Mouse (Mus musculus): Measurements from ENCODE around the gene Lrwd1. TPM values are rescaled to one million over a fixed set of nuclear protein-coding genes. Genes with fewer than 3 reads are reported as not detected.

Lrwd1 gene
- polyA plus RNA-seq, 1 experiment from 2014 or later: 43.2 TPM

DNA sequence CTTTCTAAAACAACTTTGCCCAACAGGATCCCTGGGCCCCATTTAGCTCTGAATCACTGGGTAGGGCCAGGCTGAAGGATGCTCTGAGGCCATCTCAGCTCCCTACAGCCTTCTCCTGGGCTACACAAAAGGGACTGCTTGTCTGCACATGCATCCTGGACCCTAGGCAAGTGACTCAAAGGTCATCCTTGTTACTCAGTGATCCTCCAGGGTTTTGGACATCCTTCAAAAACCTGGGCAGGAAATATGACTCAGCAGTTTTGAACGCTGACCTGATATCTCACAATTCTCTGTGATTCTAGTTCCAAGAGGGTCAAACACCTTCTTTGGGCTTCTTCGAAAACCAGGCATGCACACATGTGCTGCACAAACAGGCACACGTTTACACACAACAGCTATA is 26.8 kb downstream of the Lrwd1 start:
- Histone ChIP-seq H3K36me3 (ENCODE audit: poor library complexity, severe bottlenecking) (no peaks in the 10 kb centered on the region), H3K27ac (no peak overlapping the region), H3K9ac (no peak overlapping the region), H3K4me2 (no peak overlapping the region), H3K4me1 (no peaks in the 10 kb centered on the region), H3K4me3 (no peak overlapping the region), H3K27me3 (no peaks in the 10 kb centered on the region), H3K9me3 (replicated peaks) (0 out of 2 replicates have a peak, but pooled peaks cover 3% of the 10 kb centered on the region)
- 90% methylated on average over 3 of the region's 3 CpGs for WGBS
- no peak for ATAC-seq

GRCm38 (mm10) chr5:136108486-136108885 is 27.4 kb downstream of the Lrwd1 start:
- Histone ChIP-seq H3K9ac (no peak overlapping the region), H3K27me3 (0 out of 2 replicates have a peak, but pooled peaks cover 3% of the 10 kb centered on the region), H3K4me3 (no peak overlapping the region), H3K36me3 (ENCODE audit: poor library complexity, severe bottlenecking) (no peaks in the 10 kb centered on the region), H3K27ac (no peak overlapping the region), H3K4me1 (no peaks in the 10 kb centered on the region), H3K9me3 (replicated peaks) (0 out of 2 replicates have a peak, but pooled peaks cover 3% of the 10 kb centered on the region), H3K4me2 (no peak overlapping the region)
- 63% methylated on average over 2 of the region's 2 CpGs for WGBS
- ATAC-seq: no peak

DNA sequence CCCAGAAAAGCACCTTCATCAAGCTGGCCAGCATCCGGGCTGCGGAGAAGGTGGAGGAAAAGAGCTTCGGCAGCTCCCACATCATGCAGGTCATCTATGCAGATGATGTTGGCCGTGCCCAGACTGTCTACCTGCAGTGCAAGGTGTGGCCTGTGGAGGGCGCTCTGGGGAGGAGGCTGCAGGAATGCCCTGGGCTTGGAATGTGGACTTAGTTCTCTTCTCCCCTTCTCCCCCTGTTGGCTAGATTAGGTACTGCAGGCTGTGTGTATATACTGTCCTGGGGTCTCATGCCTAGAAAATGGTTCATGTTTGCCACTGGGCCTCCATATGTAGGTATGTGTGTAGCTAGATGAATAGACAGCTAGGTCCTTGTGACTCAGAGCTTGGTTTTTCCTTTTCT is 31.4 kb downstream of the Lrwd1 start:
- no peak overlapping the region for H3K27ac ChIP-seq

GRCm38 (mm10) chr5:136102099-136102820 is 33.6 kb downstream of the Lrwd1 start:
- peaks cover 23% of the 10 kb centered on the region for H3K27me3 ChIP-seq
- H3K36me3 ChIP-seq (ENCODE audit: poor library complexity, severe bottlenecking): no peaks in the 10 kb centered on the region
- 6% methylated on average over 41 of the region's 41 CpGs for WGBS
- H3K9ac ChIP-seq: peak overlapping the region; percentile 68
- no peak overlapping the region for H3K27ac ChIP-seq
- peak overlapping the region; percentile 35 for H3K4me3 ChIP-seq
- peak overlapping the region; percentile 67 for H3K4me2 ChIP-seq
- ATAC-seq: peak; percentile 88
- H3K4me1 ChIP-seq: peaks cover 10% of the 10 kb centered on the region
- 0 out of 2 replicates have a peak, but pooled peaks cover 3% of the 10 kb centered on the region for H3K9me3 ChIP-seq (replicated peaks)

More for the DNA sequence above, 31.4 kb downstream of the Lrwd1 start:
- H3K27me3 ChIP-seq: peaks cover 23% of the 10 kb centered on the region
- H3K4me3 ChIP-seq: no peak overlapping the region
- WGBS: 88% methylated on average over 5 of the region's 5 CpGs
- H3K36me3 ChIP-seq (ENCODE audit: poor library complexity, severe bottlenecking): no peaks in the 10 kb centered on the region
- 0 out of 2 replicates have a peak, but pooled peaks cover 3% of the 10 kb centered on the region for H3K9me3 ChIP-seq (replicated peaks)
- H3K9ac ChIP-seq: no peak overlapping the region
- H3K4me2 ChIP-seq: no peak overlapping the region
- no peak for ATAC-seq
- H3K4me1 ChIP-seq: peaks cover 10% of the 10 kb centered on the region

DNA sequence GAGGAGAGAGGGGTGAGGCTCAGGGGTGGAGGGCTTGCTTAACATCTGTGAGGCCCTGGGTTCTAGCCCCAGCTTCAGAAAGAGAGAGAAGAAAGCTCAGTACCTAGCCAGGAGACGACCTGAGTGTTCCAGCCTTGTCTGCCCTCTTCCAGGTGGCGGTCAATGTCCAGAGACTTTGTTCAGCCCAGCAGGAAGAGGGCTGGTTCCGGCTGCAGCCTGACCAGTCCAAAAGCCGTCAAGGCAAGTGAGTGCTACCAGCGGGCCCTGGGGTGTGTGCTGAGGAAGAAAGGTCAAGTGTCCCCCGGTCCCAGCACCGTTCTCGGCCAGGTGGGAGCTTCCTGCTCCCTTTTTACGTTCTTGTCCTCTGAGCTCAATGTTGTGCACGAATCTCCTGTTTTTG is 37.3 kb downstream of the Lrwd1 start:
- H3K36me3 ChIP-seq (ENCODE audit: poor library complexity, severe bottlenecking): no peaks in the 10 kb centered on the region
- ATAC-seq: no peak
- WGBS: 91% methylated on average over 10 of the region's 10 CpGs

GRCm38 (mm10) chr5:136095089-136095488 is 40.8 kb downstream of the Lrwd1 start:
- ATAC-seq: no peak
- H3K4me3 ChIP-seq: no peak overlapping the region
- no peak overlapping the region for H3K4me2 ChIP-seq
- H3K27ac ChIP-seq: no peak overlapping the region
- H3K27me3 ChIP-seq: no peaks in the 10 kb centered on the region
- 72% methylated on average over 7 of the region's 7 CpGs for WGBS
- no peaks in the 10 kb centered on the region for H3K9me3 ChIP-seq (replicated peaks)
- H3K4me1 ChIP-seq: no peaks in the 10 kb centered on the region
- no peak overlapping the region for H3K9ac ChIP-seq
- no peaks in the 10 kb centered on the region for H3K36me3 ChIP-seq (ENCODE audit: poor library complexity, severe bottlenecking)

More for the DNA sequence above, 37.3 kb downstream of the Lrwd1 start:
- Histone ChIP-seq H3K4me3 (no peak overlapping the region), H3K27ac (no peak overlapping the region), H3K4me2 (no peak overlapping the region), H3K9me3 (replicated peaks) (no peaks in the 10 kb centered on the region), H3K27me3 (peaks cover 20% of the 10 kb centered on the region), H3K9ac (no peak overlapping the region), H3K4me1 (peaks cover 10% of the 10 kb centered on the region)

DNA sequence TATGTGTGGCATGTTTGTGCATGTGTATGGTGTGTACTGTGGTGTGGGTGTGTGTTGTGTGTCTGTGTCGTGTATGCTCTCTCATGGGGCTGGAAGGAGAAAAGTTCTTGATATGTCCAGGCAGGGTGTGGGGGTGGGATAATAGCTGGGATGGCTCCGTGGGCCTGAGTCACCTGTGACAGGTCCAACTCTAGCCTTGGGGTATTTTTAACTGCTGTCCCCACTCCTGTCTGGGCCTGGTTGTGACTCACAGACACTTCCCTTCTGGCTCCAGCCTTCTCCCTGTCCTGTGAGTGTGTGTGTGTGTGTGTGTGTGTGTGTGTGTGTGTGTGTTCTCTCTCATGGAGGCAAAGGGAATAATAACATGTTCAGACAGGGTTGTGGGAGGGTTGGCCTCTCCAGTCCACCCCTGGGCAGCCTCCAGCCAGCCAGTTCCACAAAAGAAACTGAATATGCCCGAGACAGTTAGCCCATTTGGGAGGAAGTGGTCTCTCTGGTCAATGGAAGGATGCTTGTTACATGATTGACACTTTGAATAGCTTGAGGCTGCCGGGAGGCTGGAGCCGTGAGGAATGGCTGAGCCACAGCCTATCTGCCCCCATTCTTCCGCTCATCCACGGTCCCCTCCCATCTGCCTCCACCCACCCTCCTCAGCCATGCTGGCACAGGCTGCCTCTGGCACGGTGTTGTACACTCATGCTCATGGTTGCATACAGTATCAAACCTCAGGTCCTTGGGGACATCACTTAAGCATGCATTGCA is 41.4 kb downstream of the Lrwd1 start:
- 49% methylated on average over 8 of the region's 8 CpGs for WGBS
- no peaks in the 10 kb centered on the region for H3K36me3 ChIP-seq (ENCODE audit: poor library complexity, severe bottlenecking)

GRCm38 (mm10) chr5:136091927-136092326 is 43.9 kb downstream of the Lrwd1 start:
- H3K36me3 ChIP-seq (ENCODE audit: poor library complexity, severe bottlenecking): no peaks in the 10 kb centered on the region
- ATAC-seq: no peak
- WGBS: 61% methylated on average over 5 of the region's 5 CpGs

More for the DNA sequence above, 41.4 kb downstream of the Lrwd1 start:
- Histone ChIP-seq H3K9me3 (replicated peaks) (no peaks in the 10 kb centered on the region), H3K27ac (no peak overlapping the region), H3K27me3 (no peaks in the 10 kb centered on the region), H3K9ac (no peak overlapping the region), H3K4me3 (no peak overlapping the region), H3K4me1 (no peaks in the 10 kb centered on the region), H3K4me2 (no peak overlapping the region)
- ATAC-seq: no peak

GRCm38 (mm10) chr5:136088821-136089575 is 46.9 kb downstream of the Lrwd1 start:
- Histone ChIP-seq H3K4me2 (no peak overlapping the region), H3K9ac (no peak overlapping the region), H3K27ac (no peak overlapping the region), H3K27me3 (peaks cover 21% of the 10 kb centered on the region), H3K4me3 (no peak overlapping the region), H3K36me3 (ENCODE audit: poor library complexity, severe bottlenecking) (no peaks in the 10 kb centered on the region), H3K9me3 (replicated peaks) (no peaks in the 10 kb centered on the region), H3K4me1 (peaks cover 16% of the 10 kb centered on the region)
- no peak for ATAC-seq
- 13% methylated on average over 14 of the region's 14 CpGs for WGBS

More at GRCm38 (mm10) chr5:136091927-136092326, 43.9 kb downstream of the Lrwd1 start:
- Histone ChIP-seq H3K9me3 (replicated peaks) (no peaks in the 10 kb centered on the region), H3K4me2 (no peak overlapping the region), H3K27ac (no peak overlapping the region), H3K9ac (no peak overlapping the region), H3K27me3 (peaks cover 4% of the 10 kb centered on the region; the same call in 1 of the 2 replicates), H3K4me1 (no peaks in the 10 kb centered on the region), H3K4me3 (no peak overlapping the region)

- Histone ChIP-seq H3K4me1 (peaks cover 17% of the 10 kb centered on the region), H3K9ac (no peak overlapping the region), H3K9me3 (replicated peaks) (no peaks in the 10 kb centered on the region), H3K4me2 (no peak overlapping the region), H3K27ac (no peak overlapping the region), H3K36me3 (ENCODE audit: poor library complexity, severe bottlenecking) (no peaks in the 10 kb centered on the region), H3K4me3 (no peak overlapping the region), H3K27me3 (peaks cover 21% of the 10 kb centered on the region)
- no peak for ATAC-seq
- 92% methylated on average over 8 of the region's 8 CpGs for WGBS
Measured at GRCm38 (mm10) chr5:136086290-136086689, 49.6 kb downstream of the Lrwd1 start.

GRCm38 (mm10) chr5:136084891-136085651 is 50.8 kb downstream of the Lrwd1 start:
- 8% methylated on average over 17 of the region's 21 CpGs for WGBS
- Histone ChIP-seq H3K4me1 (peaks cover 17% of the 10 kb centered on the region), H3K27ac (no peak overlapping the region), H3K4me2 (peak overlapping the region; percentile 88), H3K9me3 (replicated peaks) (no peaks in the 10 kb centered on the region), H3K27me3 (peaks cover 21% of the 10 kb centered on the region), H3K36me3 (ENCODE audit: poor library complexity, severe bottlenecking) (no peaks in the 10 kb centered on the region), H3K9ac (peak overlapping the region; percentile 26; the same call in 1 of the 2 replicates), H3K4me3 (peak overlapping the region; percentile 55)
- no peak for ATAC-seq

Data from forebrain, embryonic 13.5 days (tissue).